Mouse (Mus musculus): ENCODE results near the gene Cldn14. TPM values are rescaled to one million over a fixed set of nuclear protein-coding genes. Genes with fewer than 3 reads are reported as not detected.

The Cldn14 gene
- total RNA-seq (2023; ENCODE audit: inconsistent age) = not detected in 4 replicates

DNA sequence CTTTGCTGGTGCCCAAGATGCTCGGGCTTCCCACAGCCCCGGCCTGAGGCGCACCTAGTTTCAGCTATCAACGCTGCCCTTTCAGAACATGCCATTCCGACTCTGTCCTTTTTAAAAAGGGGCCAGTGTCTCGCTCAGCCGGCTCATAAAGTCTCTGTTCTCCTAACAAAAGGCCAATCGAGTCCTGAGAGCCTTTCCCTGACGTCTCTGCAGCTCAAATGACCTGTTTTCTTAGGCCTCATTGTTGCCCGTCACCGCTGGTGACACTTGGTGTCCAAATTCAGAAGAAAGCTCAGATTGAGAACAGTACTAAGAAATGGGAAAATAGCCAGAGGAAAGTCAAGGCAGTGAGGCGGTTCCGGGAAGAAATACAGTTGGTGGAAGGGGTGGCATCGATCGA lies at the start of gene Cldn14:
Gene Cldn14, minus strand, starts transcription at position 101 of the 400 bp plus-strand sequence.

DNA sequence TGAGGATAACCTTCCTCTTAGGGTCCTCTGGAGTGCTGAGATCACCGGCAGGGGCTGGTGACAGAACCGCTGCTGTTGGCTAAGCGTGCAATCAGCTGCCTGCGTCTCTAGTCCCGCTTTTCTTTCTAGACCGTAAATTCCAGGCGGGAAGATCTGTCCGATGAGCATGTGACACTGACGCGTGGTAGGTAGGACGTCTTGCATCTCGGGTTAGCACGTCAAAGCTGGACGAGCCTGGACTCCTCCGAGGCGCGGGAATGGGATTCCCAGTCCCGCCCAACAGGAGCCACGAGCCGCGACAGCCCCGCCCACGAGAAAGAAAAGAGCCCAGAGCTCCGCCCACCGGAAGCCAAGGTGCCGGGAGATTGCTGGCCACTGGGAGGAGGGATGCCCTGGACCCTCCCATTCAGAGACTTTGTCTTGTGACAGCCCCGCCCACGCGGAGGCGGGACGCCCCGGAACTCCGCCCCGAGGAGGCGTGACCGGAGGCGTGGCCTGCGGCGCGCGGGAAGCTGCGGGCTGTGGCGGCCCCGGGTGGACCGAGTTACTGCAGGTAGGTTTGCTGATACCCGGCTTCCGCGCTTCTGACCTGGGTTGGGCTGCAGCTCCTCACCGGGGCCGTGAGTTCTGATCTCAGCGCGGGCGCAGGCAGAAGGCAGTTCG lies 125.1 kb downstream of the Cldn14 start, which contains the start of gene Chaf1b:
Gene Chaf1b, plus strand, starts transcription at position 479 of the 663 bp plus-strand sequence.

Other genes with a start within 250 kb of the Cldn14 start
- gene Morc3, start 176.7 kb downstream of the Cldn14 start, total RNA-seq (2023; ENCODE audit: inconsistent age) = 123 to 148 TPM (median 130 TPM) in 4 replicates
- 11.6 to 14.4 TPM (median 12.2 TPM) in 4 replicates for gene Chaf1b, start 124.9 kb downstream of the Cldn14 start, total RNA-seq (2023; ENCODE audit: inconsistent age)
- not detected in 4 replicates for gene Sim2, start 76.1 kb upstream of the Cldn14 start, total RNA-seq (2023; ENCODE audit: inconsistent age)